Mouse (Mus musculus) naive thymus-derived CD4-positive, alpha-beta T cell, adult 2 months (primary cell): Measurements from ENCODE around the gene Btbd10.

Experiments
- DNase-seq: peaks from one replicate; pipeline ENCODE4 v3.0.0-alpha.2; 2011; ENCODE audit warnings: low read depth

Btbd10 gene

DNA sequence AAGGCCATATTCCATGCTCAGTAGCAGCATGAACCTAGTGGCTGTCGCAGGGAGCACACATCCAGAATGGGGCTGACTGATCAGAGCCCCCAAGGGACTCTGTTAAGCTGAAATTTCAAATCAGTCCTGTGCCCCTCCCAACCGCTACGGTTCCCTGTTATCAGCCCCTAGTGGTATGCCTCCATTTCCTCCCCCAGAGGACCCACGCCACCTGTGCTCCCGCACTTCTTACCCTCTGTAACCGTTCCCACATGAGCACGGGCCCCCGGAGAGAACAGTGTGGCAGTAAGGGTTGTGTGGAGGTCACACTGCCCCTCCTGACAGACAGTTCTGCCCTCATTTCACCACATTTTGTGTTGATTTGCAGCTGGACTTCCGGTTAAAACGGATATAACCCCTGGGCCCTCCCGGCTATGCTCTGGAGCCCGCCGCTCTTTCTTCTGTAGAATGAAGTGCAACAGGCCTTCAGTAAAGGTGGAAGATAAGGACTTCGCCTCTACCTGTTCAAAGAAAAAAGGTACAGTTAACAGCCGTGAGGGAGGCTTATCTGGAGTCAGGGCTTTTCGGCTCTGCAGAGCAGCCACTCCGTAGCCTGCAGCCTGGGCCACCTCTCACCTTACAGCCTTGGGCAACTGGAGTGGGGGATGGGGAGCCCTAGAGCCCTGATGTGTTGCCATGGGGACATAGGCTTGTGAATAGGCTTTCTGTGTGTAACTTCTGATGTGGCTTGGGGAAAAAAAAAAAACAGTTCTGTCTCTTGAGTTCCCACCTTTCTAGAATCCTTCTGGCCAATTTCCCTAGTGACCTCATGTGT, 73.9 kb downstream of the Btbd10 start:
- DNase-seq = peak; percentile 56

DNA sequence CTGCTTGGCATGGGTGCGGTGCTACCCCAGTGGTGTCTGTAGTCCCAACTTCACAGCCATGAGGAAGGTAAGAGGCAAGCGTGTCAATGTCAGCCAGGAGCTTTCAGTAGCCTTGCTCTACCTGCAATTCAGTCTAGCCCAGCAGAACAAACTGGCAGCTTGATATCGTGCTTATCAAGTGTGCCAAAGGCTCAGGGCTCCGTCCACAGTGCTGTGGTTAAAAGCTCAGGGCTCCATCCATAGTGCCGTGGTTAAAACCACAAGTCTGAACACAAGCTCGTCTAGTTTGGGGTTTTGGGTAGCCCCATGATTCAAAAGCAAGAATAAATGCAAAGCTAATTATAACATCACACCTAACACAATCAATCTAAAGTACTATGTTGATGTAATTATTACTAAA, 74.6 kb downstream of the Btbd10 start:
- no peak for DNase-seq

DNA sequence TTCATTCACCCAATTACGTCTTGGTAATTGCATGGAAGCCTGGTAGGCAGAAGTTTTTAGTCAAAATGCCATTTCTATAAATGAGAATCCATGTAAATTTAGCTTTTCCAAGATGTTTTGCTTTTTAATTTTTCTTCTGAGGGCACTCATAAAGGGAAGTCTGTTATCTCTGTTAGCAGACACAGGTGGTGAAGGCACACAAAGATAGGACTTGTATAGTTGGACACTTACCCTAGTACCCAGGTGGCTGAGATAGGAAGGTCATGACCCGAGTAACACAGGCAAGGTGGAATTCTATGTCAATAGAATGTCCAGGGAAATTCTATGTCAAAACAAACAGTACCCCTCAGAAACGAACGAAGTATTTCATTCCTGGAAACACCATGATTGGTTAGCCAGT, 77.0 kb downstream of the Btbd10 start:
- no peak for DNase-seq

DNA sequence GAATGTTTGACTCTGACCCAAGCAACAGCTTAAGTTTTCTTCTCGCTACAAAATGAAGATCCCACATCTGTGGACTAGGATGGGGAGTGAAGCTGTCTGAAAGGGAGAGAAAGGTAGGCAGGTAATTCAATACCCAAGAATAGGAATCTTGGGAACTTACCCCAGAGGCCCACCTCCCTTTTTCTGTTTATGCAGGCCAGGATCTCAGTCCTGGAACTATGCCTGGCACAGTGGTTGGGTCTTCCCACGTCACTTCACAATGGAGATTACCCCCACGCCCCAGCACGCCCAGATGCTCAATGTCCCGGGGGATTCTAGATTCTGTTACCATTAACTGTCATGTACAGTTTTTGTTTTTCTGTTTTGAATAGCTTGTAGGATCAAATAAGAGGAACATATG, 77.5 kb downstream of the Btbd10 start:
- DNase-seq = no peak

DNA sequence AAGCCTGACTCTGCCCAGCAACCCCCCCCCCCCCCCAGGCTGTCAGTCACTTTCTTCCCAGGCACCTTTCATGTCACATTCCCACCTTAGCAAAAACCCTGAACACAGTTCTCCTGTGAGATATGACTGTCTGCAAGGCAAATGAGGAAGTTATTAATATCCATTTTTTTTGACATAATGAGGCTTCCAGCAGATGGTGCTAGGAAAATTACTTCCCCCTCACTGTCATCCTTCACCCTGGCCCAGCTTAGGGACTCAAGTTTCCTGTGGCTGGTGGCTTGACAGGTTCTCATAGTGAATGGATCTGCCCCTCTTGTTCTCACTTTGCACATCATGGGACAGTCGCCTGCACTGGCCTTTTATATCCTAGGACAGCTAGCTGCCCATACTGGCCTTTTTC, 80.0 kb downstream of the Btbd10 start:
- no peak for DNase-seq

DNA sequence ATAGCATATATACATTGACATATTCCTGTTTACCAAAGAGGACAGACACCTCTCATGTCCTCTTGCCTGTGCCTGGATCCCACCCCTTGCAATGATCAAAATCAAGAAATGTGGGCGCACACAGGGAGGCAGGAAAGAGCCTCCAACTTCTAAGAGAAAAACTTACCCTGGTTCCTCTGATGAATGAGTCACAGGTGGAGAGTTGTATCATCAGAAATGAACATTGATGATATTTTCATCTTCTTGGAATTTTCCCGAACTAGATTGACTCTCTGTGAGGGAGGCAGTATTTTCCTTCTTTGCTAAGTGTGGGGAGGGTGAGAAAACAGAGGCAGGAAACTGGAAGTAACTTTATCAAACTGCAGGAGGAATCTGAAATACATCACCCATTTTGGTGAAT, 83.8 kb downstream of the Btbd10 start:
- DNase-seq = no peak

DNA sequence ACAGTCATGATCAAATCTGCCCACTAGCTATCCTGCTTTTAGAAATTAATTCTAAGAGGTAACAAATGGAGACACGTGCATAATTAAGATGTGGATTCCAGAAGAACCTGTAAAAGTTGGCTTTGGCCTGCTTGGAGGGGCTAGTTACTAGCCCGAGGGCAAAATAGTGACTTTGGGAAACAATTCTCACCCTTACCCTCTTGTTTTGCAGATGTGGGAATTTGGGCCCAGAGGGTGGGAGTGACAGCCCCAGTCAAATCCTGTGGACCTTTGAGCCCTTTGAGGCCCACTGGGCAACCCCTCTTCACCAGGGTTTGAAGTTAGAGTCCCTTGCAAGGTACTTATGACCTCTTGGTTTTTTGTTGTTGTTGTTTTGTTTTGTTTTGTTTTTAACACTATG, 89.9 kb downstream of the Btbd10 start:
- no peak for DNase-seq

DNA sequence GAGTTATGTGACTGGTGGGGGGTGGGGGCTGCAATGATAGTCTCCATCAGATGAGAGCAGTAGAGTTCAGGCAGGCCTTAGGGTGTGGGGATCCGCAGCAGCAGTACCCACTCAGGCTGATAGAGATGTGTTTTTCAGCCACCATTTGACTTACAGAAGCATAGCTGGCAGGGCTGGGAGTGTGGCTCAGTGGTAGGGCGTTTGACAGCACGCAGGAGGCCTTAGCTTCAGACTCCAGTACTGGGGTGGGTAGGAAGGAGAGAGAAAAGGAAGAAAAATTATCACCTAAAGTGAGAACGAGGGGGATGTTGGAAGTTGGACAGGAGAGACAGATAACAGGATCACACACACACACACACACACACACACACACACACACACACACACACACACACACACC, 90.7 kb downstream of the Btbd10 start:
- DNase-seq = no peak

DNA sequence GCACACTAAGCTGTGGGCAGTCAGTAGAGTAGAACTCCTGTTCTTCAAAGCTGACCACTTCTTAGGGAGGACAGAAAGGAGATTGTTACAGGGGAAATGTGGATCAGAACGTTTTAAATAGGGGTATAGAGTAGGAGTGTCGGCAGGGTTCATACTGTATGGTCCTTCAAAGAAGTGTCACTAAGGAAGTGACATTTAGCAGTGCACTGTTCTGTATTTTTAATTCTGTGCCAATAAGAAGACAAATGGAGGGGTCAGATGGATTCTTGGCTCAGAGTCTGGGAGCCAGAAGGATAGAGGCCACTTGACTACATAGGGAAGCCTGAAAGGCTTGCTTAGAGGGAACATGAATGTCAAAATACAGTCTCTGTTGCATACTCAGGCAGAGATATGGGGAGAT, 91.9 kb downstream of the Btbd10 start:
- DNase-seq = no peak

DNA sequence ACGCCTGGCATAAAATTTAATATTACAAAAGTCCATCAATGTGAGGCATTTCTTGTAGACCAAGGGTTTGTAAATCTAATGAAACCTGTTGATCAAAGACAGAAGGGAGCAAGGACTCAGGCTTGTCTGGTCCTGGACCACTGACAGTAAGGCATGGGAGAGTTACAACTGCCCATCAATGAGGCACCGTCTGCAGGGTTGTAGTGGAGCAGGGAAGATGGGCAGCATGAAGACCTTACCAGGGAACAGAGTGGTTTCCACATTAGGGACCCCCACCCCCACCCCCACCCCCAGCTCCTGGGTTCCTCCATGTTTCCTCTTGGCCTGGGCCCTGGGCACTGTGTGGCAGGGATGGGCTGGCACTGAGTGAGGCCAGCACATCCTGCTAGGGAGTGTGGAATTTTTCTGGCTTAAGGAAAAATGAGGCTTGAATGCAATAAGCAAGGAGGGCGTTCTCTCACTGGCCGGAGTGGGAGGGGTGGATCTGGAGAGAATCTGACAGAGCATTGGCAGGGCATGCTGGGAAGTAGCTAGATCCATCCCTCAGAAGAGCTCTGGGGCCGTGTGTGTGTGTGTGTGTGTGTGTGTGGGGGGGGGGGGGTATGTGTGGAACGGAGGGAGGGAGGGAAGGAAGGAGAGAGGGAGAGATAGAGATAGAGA, 96.7 kb downstream of the Btbd10 start:
- no peak for DNase-seq

DNA sequence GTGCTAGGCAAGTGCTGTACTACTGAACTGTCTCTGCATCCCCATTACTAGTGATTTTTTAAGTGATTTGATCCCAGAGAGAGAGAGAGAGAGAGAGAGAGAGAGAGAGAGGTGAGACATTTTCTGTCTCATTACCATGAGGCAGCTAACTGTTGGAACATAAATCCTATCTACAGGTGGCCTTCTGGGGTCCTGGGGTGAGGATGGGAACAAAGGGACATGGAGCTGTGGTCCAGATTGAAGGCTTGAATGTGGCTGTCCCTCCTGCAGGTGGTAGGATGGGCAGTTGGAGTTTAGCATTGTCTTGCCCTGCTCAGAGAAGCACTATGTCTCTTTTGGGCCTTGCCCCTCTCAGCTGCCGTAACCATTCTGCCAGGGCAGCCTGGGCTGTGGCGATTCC, 98.2 kb downstream of the Btbd10 start:
- DNase-seq = no peak

DNA sequence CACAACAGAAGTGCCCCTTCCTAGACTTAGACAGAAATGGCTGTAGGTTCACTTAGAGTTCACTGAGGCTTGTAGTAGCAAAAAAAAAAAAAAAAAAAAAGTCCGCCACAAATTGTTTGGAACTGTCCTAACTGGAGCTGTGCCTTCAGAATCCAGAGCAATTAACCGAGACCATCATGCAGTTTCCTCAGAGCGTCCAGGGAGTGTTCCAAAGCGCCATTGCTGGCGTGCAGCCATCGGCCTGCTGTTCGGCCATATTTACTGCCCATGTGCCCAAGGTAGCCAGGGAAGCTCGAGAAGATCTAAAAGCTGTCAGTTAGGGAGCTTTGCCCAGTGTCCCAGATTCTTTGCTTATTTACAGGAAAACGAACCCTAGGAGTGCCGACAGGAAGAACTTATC, 98.6 kb downstream of the Btbd10 start:
- no peak for DNase-seq

DNA sequence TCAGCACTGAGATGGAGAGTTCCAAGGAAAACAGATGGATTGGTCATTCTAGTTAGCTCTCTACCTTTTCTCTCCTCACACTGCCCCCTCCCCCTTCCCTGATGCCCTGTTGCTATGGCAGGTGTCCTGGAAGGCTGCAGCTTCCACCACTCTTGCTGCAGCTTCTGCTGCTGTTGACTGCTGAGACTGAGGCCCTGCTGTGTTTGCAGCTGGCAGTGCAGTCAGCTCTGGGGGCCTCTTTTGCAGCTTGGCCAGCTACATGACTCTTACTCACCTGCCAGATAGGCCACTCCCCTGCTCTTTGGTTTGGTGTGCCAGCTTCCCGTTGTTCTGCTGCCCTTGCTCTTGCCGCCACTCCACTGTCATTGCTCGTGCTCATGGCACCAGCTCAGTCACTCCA, 99.3 kb downstream of the Btbd10 start:
- no peak for DNase-seq

DNA sequence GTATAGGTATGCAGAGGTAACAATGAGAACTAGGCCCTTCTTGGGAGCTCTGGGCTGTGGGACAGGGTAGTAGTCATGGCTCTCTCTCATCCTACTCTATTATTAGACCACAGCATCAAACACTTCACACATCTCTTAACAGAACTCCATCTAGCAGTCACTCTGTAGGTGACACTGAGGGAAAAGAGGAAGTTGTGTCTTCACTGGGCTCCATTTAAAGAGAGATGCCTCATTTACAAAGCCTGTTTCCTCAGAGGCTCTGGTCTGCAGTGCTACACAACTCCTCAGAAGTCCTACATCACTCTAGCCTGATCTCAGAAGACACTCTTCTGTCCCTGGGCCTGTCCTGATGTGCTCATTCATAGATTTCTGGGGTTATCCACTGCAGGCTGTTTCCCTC, 100.1 kb downstream of the Btbd10 start:
- DNase-seq = no peak

DNA sequence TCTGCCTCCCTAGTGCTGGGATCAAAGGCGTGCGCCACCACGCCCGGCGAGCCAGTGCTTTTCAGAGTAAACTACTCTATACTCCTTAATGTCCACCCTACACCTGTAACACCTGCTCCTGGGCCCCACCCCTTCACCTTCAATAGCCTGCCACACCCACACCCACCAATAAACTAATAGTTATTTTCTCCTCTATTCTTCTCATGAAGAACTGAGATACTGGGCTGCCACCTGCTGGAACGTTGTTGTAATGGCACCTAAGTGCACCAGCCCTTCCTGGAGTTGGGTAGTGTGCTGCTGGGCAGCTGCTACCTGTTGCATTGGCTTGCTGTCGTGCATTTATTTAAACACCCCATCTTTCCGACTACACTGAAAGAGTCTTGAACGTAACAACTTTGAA, 100.9 kb downstream of the Btbd10 start:
- peak; percentile 78 for DNase-seq
